Mouse (Mus musculus) WW6 (cell line): ENCODE results near the gene Aprt.
"Not testable (repeated sequence)": the region's sequence is repeated elsewhere in the genome, so short reads cannot be mapped to it uniquely, and the experiment has no call there.

ENCODE experiments used
- DNase-seq: peaks from one replicate; pipeline ENCODE4 v3.0.0-alpha.2; 2013; ENCODE audit warnings: low read depth, low spot score

The Aprt gene

DNA sequence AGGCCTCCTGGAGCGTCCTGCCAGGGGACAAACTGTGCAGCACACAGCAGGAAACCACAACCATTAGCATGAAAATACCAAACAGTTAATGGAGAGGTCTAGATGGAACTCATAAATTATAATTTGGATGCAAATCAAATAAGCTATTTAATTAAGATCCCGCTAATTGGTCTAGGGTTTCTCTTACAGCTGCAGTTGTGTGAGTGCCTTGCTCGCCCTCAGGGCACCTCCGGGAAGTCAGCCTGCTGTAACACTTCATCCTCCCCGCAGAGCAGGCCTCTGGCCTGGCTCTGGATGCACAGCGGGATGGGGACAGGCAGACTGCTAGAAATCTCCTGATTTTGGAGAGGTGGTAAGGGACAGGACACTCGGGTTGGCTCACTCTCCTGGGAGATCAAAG lies 9.5 kb upstream of the Aprt start:
- no peak for DNase-seq

DNA sequence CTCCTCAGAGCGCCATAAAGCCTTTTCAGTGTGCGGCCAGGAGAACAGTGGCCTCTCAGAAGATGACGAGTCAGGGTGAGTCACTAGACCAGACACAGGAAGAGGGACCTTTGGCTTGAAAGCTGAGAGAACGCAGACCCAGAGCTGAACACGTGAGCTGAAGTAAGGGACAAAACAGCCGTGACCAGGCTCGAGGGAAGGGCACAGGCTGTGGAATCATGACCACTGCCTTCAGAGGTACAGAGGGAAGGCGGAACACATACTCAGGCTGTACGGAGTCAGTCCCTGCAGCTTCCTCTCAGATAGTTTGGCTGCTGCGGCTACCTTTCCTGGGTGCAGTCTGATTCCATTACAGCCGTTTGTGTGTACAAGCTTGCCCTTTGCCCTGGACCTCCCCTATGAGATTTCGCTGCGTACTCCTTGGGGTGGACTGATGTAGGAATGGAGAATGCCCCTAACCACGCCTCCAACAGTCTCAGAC lies 8.7 kb upstream of the Aprt start:
- DNase-seq, result no peak

GRCm38 (mm10) chr8:122584981-122585380 lies 8.3 kb upstream of the Aprt start:
- DNase-seq, result no peak

GRCm38 (mm10) chr8:122580926-122581325 lies 4.2 kb upstream of the Aprt start:
- DNase-seq, result no peak

- no peak for DNase-seq
Observed at GRCm38 (mm10) chr8:122579196-122579595, 2.5 kb upstream of the Aprt start.

DNA sequence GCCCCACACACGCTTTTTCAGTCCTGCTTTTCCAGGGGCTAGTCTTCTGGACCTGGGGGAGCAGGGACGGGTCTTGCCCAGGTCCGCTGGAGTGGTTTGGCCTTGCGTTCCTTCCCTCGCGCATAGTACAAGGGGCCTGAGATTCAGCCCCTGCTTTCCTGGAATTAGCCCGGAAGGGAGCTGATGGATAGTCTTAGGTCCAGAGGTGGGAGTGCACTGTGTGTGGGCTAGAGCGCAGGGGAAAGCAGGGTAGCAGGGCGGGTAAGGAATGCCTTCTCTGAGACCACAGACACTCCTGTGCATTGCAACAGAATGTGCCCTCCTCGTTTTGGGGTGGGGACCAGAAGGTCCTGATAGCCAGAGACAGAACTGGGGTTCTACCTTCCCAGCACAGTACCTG lies 407 bp upstream of the Aprt start:
- no peak for DNase-seq

GRCm38 (mm10) chr8:122575735-122576647 lies 718 bp downstream of the Aprt start:
- no peak for DNase-seq

- no peak for DNase-seq
Observed at GRCm38 (mm10) chr8:122575286-122575685, 1.4 kb downstream of the Aprt start.

GRCm38 (mm10) chr8:122574667-122575251 lies 1.9 kb downstream of the Aprt start:
- no peak for DNase-seq

DNA sequence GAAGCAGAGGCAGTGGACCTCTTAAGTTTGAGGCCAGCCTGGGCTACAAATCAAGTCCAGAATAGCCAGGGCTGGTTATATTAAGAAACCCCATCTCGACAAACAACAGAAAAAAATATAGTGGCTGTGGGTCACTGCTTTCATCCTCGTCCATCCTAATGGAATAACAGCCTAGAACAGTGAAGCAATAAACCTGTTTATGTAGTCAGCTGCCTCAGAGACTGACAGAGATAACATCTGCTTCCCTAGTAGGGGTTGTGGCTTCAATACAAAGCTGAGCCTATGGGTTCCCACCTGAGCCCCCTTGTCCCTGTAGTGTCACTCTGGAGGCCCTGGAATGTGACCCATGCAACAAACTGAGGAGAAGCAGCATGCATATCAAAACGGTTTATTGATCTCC lies 2.4 kb downstream of the Aprt start:
- no peak for DNase-seq

DNA sequence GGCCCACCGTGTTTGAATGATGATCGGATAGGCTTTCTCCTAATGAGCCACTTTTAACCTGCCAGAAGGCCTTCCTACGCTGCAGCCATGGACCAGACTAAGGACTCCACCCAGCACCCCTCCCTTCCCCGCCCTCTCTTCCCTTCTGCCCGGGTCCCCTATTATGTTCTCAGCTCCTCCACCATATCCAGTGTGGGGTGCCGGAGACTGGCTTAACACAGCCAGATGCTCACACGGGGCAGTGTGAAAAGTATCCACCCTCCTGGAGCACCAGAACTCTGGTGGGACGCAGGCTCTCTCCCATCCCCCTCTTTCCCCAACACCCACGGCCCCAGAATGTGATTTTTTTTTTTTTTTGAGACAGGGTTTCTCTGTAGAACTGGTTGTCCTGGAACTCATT lies 3.1 kb downstream of the Aprt start:
- no peak for DNase-seq

- DNase-seq, result not testable (repeated sequence)
Observed at GRCm38 (mm10) chr8:122573176-122573575, 3.5 kb downstream of the Aprt start.

- no peak for DNase-seq
Observed at GRCm38 (mm10) chr8:122572751-122573150, 4.0 kb downstream of the Aprt start.

- DNase-seq, result no peak
Observed at GRCm38 (mm10) chr8:122571750-122572267, 4.9 kb downstream of the Aprt start.

GRCm38 (mm10) chr8:122571153-122571552 lies 5.6 kb downstream of the Aprt start:
- DNase-seq, result no peak

DNA sequence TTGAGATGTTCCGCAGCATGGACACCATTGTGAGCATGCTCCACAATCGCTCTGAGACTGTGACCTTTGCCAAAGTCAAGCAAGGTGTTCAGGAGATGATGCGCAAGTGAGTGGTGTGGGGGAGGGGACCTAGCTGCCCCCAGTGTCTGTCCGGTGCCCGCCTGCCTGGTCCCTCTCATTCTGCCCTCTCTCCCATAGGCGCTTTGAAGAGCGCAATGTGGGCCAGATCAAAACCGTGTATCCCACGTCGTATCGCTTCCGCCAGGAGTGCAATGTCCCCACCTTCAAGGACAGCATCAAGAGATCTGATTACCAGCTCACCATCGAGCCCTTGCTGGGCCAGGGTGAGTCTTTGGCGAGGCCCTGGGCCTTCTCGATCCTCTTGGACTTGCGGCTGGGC lies 6.7 kb downstream of the Aprt start:
- DNase-seq, result no peak

- DNase-seq, result no peak
Observed at GRCm38 (mm10) chr8:122569329-122569728, 7.4 kb downstream of the Aprt start.

GRCm38 (mm10) chr8:122568881-122569309 lies 7.8 kb downstream of the Aprt start:
- DNase-seq, result no peak

- DNase-seq, result no peak
Observed at GRCm38 (mm10) chr8:122568109-122568504, 8.6 kb downstream of the Aprt start.

DNA sequence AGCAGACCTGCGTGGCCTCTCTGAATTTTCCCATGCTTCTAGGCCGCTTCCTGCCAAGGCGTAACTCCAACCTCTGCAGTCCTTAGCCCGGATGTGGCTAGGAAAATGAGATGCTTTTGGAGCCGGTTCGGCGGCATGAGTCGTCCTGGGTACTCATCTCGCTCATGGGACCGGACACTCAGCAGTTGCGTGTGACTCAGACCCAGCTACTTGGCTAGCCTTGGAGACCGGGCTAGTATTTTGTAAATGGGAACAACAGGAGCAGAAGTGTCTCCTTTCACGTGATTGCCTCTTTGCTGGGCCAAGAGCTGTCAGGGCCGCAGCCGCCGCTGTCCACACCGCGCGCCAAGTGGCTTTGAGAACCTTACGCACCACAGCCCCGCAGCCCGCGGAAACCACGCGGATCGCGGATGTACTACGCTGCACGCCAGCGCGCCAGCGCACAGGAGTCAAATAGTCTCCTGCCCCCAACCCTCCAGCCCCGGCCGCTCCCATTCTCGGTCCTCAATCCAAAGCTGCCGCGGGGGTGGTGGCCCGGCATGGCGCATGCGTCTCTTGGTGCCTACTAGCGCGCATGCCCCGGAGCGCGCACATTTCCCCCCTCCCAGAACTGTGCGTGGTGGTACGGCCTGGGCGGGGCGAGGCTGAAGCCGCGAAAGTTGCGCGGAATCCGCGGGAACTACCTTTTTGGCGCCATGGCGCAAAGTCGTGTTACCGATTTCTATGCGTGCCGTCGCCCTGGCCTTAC lies 9.2 kb downstream of the Aprt start, which contains the start of gene Cdt1:
Gene Cdt1, plus strand, starts transcription at position 655 of the 748 bp plus-strand sequence.
- peak; percentile 97 for DNase-seq

DNA sequence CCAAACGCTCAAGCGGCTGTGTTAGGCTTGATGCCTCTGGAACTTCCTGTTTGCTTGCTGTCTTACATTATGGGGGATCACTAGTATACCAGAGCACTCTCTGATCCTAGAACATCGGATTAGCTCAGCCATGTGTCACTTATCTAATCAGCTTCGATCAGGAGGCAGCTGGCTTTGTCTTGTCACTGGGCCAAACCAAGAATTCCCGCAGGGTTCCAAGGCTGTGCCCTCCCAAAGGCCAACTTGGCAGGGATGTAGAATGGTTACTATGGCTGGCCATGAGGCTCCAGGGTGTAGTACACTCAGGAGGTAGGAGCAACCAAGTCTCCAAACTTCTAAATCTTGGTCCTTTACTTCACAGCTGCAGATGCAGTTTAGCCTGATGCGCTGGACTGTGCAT lies 9.9 kb downstream of the Aprt start:
- DNase-seq, result no peak
